Mouse (Mus musculus) brain, embryonic 14.5 days (tissue): Measurements from ENCODE around the gene Fam180a.

Source experiments
- CTCF ChIP-seq: fragments of 200-500 bp; IDR thresholded peaks from 2 replicates; pipeline ENCODE4 v1.5.1; 2012; ENCODE audit warnings: inconsistent platforms, mild to moderate bottlenecking, moderate library complexity, borderline replicate concordance; ENCODE audit not compliant: insufficient read depth, insufficient read length; ENCODE audit errors: extremely low read depth
- POLR2A ChIP-seq: fragments of 200-500 bp; IDR thresholded peaks from 2 replicates; pipeline ENCODE4 v1.6.1; 2012; ENCODE audit warnings: mild to moderate bottlenecking, inconsistent platforms, borderline replicate concordance; ENCODE audit not compliant: poor library complexity, insufficient read depth, insufficient read length, severe bottlenecking; ENCODE audit errors: extremely low read depth

DNA sequence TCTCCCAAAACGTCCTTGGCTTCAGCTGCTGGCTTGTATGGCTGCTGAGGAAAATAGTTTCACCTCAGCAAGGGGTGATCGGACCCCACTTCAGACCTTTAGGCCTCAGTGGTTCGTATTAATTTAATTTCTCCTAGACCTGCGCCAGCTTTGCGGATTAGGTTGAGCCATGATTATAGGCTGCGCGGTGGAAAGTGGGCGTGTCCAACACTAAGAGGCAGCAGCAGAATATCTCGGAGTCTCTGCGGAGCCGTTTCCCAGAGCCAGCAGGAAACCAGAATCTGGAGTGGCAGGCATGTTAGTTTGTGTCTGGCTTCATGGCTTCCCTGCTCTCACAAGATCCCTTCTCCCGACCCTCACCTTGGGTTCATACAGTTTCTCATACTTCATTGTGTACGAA lies 56.3 kb downstream of the Fam180a start:
- TF ChIP-seq CTCF, result no peak
- TF ChIP-seq POLR2A, result no peak
